8 mouse cellular contexts compared by ENCODE assay signal in genomic region chr5:92897766-92898745, GRCm38 (mm10).
A peak's percentile ranks its signal among the peaks of the same experiment; 100 is the strongest.
DNase-seq lines count a peak whose midpoint lies in the region; ATAC-seq lines count a peak whose summit lies in the region.

No protein-coding gene starts in this region.

- peak; percentile 65 for ATAC-seq in cerebellum, adult (ENCODE audit: insufficient number of reproducible peaks, low FRiP score, low TSS enrichment)
- ATAC-seq in forebrain, embryonic 14.5 days, result peak; percentile 97
- ATAC-seq in liver, embryonic 16.5 days (ENCODE audit: low read depth), result peak; percentile 91
- ATAC-seq in neural tube, embryonic 14.5 days (ENCODE audit: low read depth), result peak; percentile 96

- under 1% methylated on average over 80 of the region's 96 CpGs for WGBS in forebrain, embryonic 14.5 days
- under 1% methylated on average over 96 of the region's 96 CpGs for WGBS in liver, embryonic 16.5 days (ENCODE audit: insufficient replicate concordance)
- under 1% methylated on average over 71 of the region's 96 CpGs for WGBS in neural tube, embryonic 14.5 days

- peak overlapping the region; percentile 81 for H3K9ac ChIP-seq in forebrain, embryonic 14.5 days (ENCODE audit: low read length)
- peak overlapping the region; percentile 47 for H3K9ac ChIP-seq in liver, embryonic 16.5 days (ENCODE audit: low read depth, low read length)
- H3K9ac ChIP-seq in neural tube, embryonic 14.5 days (replicated peaks; ENCODE audit: low read depth, low read length), result peak overlapping the region; percentile 70

- peaks cover 20% of the 10 kb centered on the region for H3K4me1 ChIP-seq in forebrain, embryonic 14.5 days (ENCODE audit: control insufficient read depth, insufficient read depth, low read length)
- H3K4me1 ChIP-seq in liver, embryonic 16.5 days (ENCODE audit: control insufficient read depth, low read depth, low read length), result no peaks in the 10 kb centered on the region; the same call in 1 of the 2 replicates
- H3K4me1 ChIP-seq in neural tube, embryonic 14.5 days (ENCODE audit: control insufficient read depth, insufficient read depth, low read length), result peaks cover 17% of the 10 kb centered on the region

- peak overlapping the region; percentile 76 for H3K27ac ChIP-seq in forebrain, embryonic 14.5 days (ENCODE audit: low read depth, low read length)
- no peak overlapping the region for H3K27ac ChIP-seq in liver, embryonic 16.5 days (ENCODE audit: low read length)
- peak overlapping the region; percentile 55; the same call in 1 of the 2 replicates for H3K27ac ChIP-seq in neural tube, embryonic 14.5 days (ENCODE audit: low read depth, low read length)

- H3K27me3 ChIP-seq in forebrain, embryonic 14.5 days (replicated peaks; ENCODE audit: control insufficient read depth, insufficient read depth, low read length), result no peaks in the 10 kb centered on the region
- H3K27me3 ChIP-seq in liver, embryonic 16.5 days (ENCODE audit: control insufficient read depth, insufficient read depth, low read depth, low read length), result peaks cover 14% of the 10 kb centered on the region
- no peaks in the 10 kb centered on the region for H3K27me3 ChIP-seq in neural tube, embryonic 14.5 days (ENCODE audit: control insufficient read depth, insufficient read depth, low read length)

- DNase-seq in CD4-positive helper T cell, adult 2 months (ENCODE audit: low read depth, low spot score), result peak; percentile 9
- DNase-seq in forebrain, embryonic 14.5 days (ENCODE audit: low spot score), result peak; percentile 92
- peak; percentile 83 for DNase-seq in heart, postnatal 14 days
- DNase-seq in kidney, postnatal 4 days, result peak; percentile 87 to 92
- peak; percentile 87 for DNase-seq in testis, postnatal 14 days (ENCODE audit: low spot score)

- intact Hi-C loops in heart, postnatal 14 days (cut with DNase I), result no loop called here

- no peaks in the 10 kb centered on the region for H3K36me3 ChIP-seq in forebrain, embryonic 14.5 days (ENCODE audit: control insufficient read depth, insufficient read depth, low read length)
- no peaks in the 10 kb centered on the region for H3K36me3 ChIP-seq in liver, embryonic 16.5 days (ENCODE audit: control insufficient read depth, insufficient read depth)
- no peaks in the 10 kb centered on the region for H3K36me3 ChIP-seq in neural tube, embryonic 14.5 days (ENCODE audit: control insufficient read depth, insufficient read depth, low read length)

- H3K9me3 ChIP-seq in forebrain, embryonic 14.5 days (replicated peaks; ENCODE audit: control insufficient read depth, low read length), result no peaks in the 10 kb centered on the region
- no peaks in the 10 kb centered on the region for H3K9me3 ChIP-seq in liver, embryonic 16.5 days (replicated peaks; ENCODE audit: control insufficient read depth, low read length)
- H3K9me3 ChIP-seq in neural tube, embryonic 14.5 days (ENCODE audit: control insufficient read depth, low read length), result no peaks in the 10 kb centered on the region

- H3K4me2 ChIP-seq in forebrain, embryonic 14.5 days (ENCODE audit: low read length), result peak overlapping the region; percentile 96
- H3K4me2 ChIP-seq in liver, embryonic 16.5 days (ENCODE audit: low read depth, low read length), result peak overlapping the region; percentile 63
- H3K4me2 ChIP-seq in neural tube, embryonic 14.5 days (ENCODE audit: low read depth, low read length), result peak overlapping the region; percentile 93

- peak overlapping the region; percentile 71 for H3K4me3 ChIP-seq in forebrain, embryonic 14.5 days (ENCODE audit: low read depth, low read length)
- peak overlapping the region; percentile 58 for H3K4me3 ChIP-seq in liver, embryonic 16.5 days (ENCODE audit: low read depth, low read length)
- H3K4me3 ChIP-seq in neural tube, embryonic 14.5 days (ENCODE audit: low read depth, low read length), result peak overlapping the region; percentile 61

Comparison
In these comparisons a context has a peak if more than half of its experiments do, and no peak if none do; other contexts are left out.
1. DNase-seq: peak in every context shown above with its lines; median percentile 92 in forebrain, embryonic 14.5 days; 90 in kidney, postnatal 4 days; 87 in testis, postnatal 14 days; 83 in heart, postnatal 14 days; 9 in CD4-positive helper T cell, adult 2 months.